Mouse (Mus musculus) liver, postnatal 0 days (tissue): ENCODE measurements at regions not wholly inside any gene's neighbourhood (a gene's known extent, or its start where the extent isn't known, plus 50 kb on each side); places are given as distances from the start of the nearest gene placed in this dataset.

Experiments
- CTCF ChIP-seq: sonication (generic); IDR thresholded peaks from 2 replicates; pipeline ENCODE4 v1.5.1; 2016; ENCODE audit warnings: antibody characterized with exemption, low read depth
- EP300 ChIP-seq: IDR thresholded peaks from 2 replicates; pipeline ENCODE4 v1.6.1; 2016; ENCODE audit warnings: antibody characterized with exemption, low read depth, mild to moderate bottlenecking

- TF ChIP-seq EP300 (no peak), CTCF (no peak)
Measured at GRCm38 (mm10) chr10:57047719-57048118, 438.5 kb upstream of the Hsf2 start.
